Mouse (Mus musculus) colon, adult 2 months (tissue): ENCODE measurements around the gene Gm20869. TPM values are rescaled to one million over a fixed set of nuclear protein-coding genes. Genes with fewer than 3 reads are reported as not detected.

Experiments
- polyA plus RNA-seq: library from polyadenylated mRNA; depleted of rRNA; stranded (reverse); fragments of >200 nt; gene quantifications from 2 replicates; pipeline ENCODE4 v1.2.3, GENCODE M21; 2012; rRNA removed

Gene Gm20869
- polyA plus RNA-seq, result not detected in 2 replicates

DNA sequence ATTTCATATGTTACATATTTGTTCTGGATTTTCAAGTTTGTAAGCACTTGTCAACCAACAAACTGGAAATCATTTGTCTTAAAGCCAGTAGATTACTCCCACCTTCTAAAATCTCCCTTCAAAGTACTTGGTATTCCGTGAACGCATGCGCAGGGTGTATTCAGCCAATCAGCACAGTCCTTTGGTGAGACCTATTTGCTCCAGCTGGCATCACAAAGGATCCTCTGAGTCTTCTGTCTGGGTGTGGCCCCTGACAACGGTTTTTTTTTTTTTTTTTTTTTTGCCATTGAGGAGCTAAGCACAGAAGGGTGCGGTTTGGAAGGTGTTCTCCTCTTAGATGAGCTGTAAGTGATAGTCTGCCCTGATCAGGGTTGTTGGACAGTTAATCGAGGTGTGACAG, at the start of gene Gm20869:
Gene Gm20869 (plus strand): TSS at position 301 of the 400 bp plus-strand sequence.

Other genes starting within 250 kb of the Gm20869 start
- gene Gm20870, start 222.6 kb downstream of the Gm20869 start, polyA plus RNA-seq, result not detected in 2 replicates